Mouse (Mus musculus) small intestine, adult 2 months (tissue): ENCODE results near the gene Bhlhe40. TPM values are rescaled to one million over a fixed set of nuclear protein-coding genes. Genes with fewer than 3 reads are reported as not detected.

Source experiments
- H3K27ac ChIP-seq: fragments of 200-500 bp; 2 replicates; pipeline ENCODE4 v1.5.1; 2012; ENCODE audit warnings: low read depth, low read length, control low read depth, inconsistent platforms; ENCODE audit not compliant: insufficient read depth
- H3K27me3 ChIP-seq: fragments of 200-500 bp; 2 replicates; pipeline ENCODE4 v1.6.1; 2012; ENCODE audit warnings: mild to moderate bottlenecking, moderate library complexity, low read length, inconsistent platforms; ENCODE audit not compliant: control insufficient read depth, insufficient read depth
- H3K36me3 ChIP-seq: fragments of 200-500 bp; 2 replicates; pipeline ENCODE4 v1.6.1; 2012; ENCODE audit warnings: mild to moderate bottlenecking, low read length, control low read depth, inconsistent platforms; ENCODE audit not compliant: control insufficient read depth, insufficient read depth
- H3K4me1 ChIP-seq: fragments of 200-500 bp; 2 replicates; pipeline ENCODE4 v1.6.1; 2012; ENCODE audit warnings: low read length, inconsistent platforms, mixed read lengths; ENCODE audit not compliant: control insufficient read depth, insufficient read depth, insufficient read length
- H3K4me3 ChIP-seq: fragments of 200-500 bp; 2 replicates; pipeline ENCODE4 v1.5.1; 2012; ENCODE audit warnings: low read depth, mild to moderate bottlenecking, control low read depth, inconsistent platforms, low read length, moderate library complexity
- CTCF ChIP-seq: fragments of 200-500 bp; IDR thresholded peaks from 2 replicates; pipeline ENCODE4 v1.5.1; 2012; ENCODE audit warnings: low read depth, mild to moderate bottlenecking, control low read depth, inconsistent platforms, low read length, moderate library complexity, mixed read lengths; ENCODE audit not compliant: insufficient replicate concordance, insufficient read length; ENCODE audit errors: extremely low read depth
- POLR2A ChIP-seq: fragments of 200-500 bp; IDR thresholded peaks from 2 replicates; pipeline ENCODE4 v1.6.1; 2012; ENCODE audit warnings: low read depth, mild to moderate bottlenecking, control low read depth, inconsistent platforms, low read length, moderate library complexity
- WGBS: fragments of 180-500 bp; shearing (Covaris S2); methylation state at CpG from one replicate; pipeline ENCODE4 v1.1.7; 2018; 5-methylcytosine and 5-hydroxymethylcytosine counted together
- polyA plus RNA-seq: library from polyadenylated mRNA; depleted of rRNA; stranded (reverse); fragments of >200 nt; gene quantifications from 2 replicates; pipeline ENCODE4 v1.2.3, GENCODE M21; 2012

The Bhlhe40 gene
- polyA plus RNA-seq, 1 experiment = 22.2 TPM

DNA sequence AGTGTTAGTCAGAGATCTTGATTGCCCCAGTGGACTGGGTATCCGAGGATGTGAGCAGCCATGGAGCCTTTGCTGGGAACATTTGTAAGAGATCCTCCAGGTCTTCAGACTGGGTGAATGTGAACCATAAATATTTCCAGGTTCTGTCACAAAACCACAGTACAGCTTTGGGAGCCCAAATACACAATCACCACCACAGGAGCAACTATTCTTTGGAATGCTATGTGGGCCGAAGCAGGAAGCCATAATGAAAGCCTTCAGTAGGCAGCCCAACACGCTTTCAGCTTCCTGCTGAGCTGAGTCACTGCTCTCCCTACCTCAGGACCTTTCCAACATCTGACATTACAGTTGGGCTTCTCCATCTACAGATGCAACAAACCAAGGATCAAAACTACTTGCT is 32.6 kb downstream of the Bhlhe40 start:
- Histone ChIP-seq H3K4me3 (no peak overlapping the region), H3K27ac (no peak overlapping the region), H3K36me3 (no peaks in the 10 kb centered on the region), H3K4me1 (peaks cover 10% of the 10 kb centered on the region), H3K27me3 (no peaks in the 10 kb centered on the region)
- TF ChIP-seq CTCF (no peak), POLR2A (no peak)
- 77% methylated on average over 3 of the region's 3 CpGs for WGBS

DNA sequence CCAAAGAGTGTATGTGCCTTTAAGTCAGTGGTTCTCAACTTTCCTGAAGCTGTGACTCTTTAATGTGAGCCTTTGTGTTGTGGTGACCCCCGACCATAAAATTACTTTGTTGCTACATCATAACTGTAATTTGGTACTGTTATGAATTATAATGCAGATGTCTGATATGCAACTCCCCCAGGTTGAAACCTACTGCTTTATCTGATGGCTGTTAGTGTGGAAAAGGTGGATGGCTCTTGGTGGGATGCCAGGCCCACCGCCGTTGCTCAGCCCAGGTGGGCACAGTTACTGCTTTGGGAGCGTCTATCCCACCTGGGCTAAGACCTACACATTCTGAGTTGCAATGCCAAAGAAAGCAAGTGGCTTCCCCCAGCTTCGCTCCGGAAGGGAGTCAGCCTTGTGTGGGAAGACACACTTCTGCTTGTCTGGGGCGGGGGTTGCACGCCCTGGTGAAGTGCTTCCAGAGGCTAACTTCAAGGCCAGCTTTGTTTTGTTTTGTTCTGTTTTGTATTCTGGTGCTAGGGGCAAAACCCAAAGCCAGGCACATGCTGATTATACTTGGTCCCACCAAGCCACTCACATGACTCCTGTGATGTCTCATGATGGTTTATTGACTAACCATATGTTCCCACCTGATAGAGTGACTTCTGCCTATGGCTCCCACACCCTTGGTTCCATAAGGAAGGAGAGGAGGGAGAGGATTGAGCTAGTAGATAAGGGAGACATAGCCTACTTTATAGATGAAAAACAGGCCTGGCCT is 34.7 kb downstream of the Bhlhe40 start:
- Histone ChIP-seq H3K36me3 (no peaks in the 10 kb centered on the region), H3K4me1 (peaks cover 2% of the 10 kb centered on the region; the same call in 1 of the 2 replicates), H3K27ac (peak overlapping the region; percentile 69), H3K27me3 (no peaks in the 10 kb centered on the region), H3K4me3 (no peak overlapping the region)
- 84% methylated on average over 8 of the region's 8 CpGs for WGBS
- TF ChIP-seq POLR2A (no peak), CTCF (no peak)

DNA sequence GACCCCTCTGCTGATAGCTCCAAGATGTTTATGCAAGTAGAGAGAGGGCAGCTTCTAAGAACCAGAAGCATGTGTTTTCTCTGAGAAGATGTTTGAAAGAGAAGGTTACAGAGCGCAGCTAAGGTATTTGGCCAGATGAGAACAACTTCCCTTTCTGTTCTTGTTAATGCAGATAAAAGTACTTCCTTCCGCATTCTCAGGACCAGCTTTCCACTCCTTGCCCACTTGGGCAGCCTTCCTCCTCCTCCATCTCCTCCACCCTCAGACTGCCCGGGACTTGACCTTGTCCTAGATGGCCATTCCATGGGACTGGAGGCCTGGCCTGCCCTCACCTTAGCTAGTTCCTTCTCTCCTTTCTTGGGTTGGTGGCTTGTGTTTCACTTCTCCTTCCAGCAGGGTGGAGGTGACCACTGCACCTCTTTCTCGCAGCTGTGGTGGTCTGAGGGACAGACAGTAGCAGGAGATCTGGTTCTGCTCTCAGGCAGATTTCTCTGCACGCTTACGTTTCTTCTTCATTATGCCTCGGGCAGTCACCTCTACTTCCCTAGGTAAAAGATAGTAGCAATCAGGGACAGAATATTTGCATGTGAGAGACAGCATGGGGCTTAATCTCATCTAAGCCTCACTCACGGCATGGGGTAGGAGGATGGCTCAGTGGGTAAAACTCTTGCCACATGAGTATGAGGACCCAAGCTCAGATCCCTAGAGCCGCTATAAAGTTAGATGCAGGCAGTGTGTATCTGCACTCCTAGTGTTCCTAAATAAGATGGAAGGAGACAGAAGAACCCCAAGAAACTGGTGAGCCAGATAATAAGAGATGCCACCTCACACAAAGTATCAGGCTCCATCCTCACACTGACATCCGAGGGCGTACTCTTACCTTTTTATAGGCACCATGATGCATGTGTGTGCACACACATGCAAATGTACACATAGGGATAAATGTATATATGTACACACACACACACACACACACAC is 35.7 kb downstream of the Bhlhe40 start:
- H3K4me1 ChIP-seq = no peaks in the 10 kb centered on the region; the same call in 1 of the 2 replicates
- H3K27me3 ChIP-seq = no peaks in the 10 kb centered on the region
- WGBS = 88% methylated on average over 11 of the region's 11 CpGs
- H3K36me3 ChIP-seq = no peaks in the 10 kb centered on the region
- no peak overlapping the region for H3K4me3 ChIP-seq
- TF ChIP-seq CTCF (no peak), POLR2A (no peak)
- peak overlapping the region; percentile 69 for H3K27ac ChIP-seq

DNA sequence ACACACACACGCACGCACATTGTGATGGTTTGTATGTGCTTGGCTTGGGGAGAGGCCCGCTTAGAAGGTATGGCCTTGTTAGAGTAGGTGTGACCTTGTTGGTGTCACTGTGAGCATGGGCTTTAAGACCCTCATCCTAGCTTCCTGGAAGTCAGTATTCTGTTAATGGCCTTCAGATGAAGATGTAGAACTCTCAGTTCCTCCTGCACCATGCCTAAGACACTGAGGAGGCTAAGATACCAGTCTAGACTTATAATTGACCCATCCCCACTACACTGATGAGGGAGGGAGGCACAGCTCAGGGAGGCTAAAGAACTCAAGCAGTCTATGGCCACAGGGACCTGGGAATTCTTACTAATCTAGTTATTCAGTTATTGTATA is 36.4 kb downstream of the Bhlhe40 start:
- Histone ChIP-seq H3K27ac (no peak overlapping the region), H3K4me3 (no peak overlapping the region), H3K27me3 (no peaks in the 10 kb centered on the region), H3K36me3 (no peaks in the 10 kb centered on the region), H3K4me1 (no peaks in the 10 kb centered on the region; the same call in 1 of the 2 replicates)
- TF ChIP-seq CTCF = no peak
- no peak for TF ChIP-seq POLR2A
- WGBS = 96% methylated on average over 3 of the region's 3 CpGs

DNA sequence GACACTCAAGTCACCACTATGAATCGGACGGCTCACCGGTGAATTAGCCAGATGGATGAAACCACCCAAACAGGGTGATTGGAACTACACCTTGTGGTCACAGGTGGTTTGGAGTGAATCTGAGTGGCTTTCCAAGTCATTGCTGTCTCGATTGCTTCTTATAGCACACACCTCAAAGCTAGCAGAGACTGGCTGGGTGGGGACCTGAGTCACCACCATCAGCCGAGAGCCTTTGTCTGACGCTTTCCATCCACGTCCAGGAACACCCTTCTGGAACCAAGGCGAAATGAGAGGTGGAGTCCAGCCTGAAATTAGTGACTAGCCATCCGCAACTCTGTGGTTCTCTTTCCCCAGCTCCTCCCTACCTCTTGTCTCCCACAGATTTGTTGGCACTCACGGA is 36.9 kb downstream of the Bhlhe40 start:
- no peaks in the 10 kb centered on the region; the same call in 1 of the 2 replicates for H3K4me1 ChIP-seq
- H3K4me3 ChIP-seq = no peak overlapping the region
- 95% methylated on average over 10 of the region's 10 CpGs for WGBS
- H3K27ac ChIP-seq = no peak overlapping the region
- TF ChIP-seq POLR2A (no peak), CTCF (no peak)
- H3K27me3 ChIP-seq = no peaks in the 10 kb centered on the region
- H3K36me3 ChIP-seq = no peaks in the 10 kb centered on the region

DNA sequence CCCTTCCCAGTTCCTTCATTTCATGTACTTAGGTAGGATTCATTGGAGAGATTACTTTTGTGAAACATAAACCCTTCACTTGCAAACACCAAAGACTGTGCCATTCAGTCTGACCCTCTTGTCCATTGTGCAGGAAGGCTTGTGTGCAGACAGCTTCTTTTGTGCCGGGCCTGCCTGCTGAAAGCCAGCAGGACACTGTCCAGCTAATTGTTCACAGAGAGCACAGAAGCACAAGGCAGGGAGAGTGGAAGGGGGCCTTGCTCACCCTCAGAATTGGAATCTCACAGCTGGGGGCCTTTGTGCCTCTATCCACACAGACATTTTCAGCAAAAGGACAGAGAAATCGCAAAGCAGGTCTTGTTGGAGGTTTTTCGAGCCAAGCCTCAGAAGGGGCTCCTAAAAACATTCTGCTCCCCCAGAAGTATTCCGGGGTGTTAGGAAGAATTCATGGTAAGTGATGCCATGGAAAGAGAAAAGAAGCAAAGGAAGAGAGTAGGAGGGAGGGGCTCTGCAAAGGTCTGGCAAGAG is 38.0 kb downstream of the Bhlhe40 start:
- peaks cover 5% of the 10 kb centered on the region; the same call in 1 of the 2 replicates for H3K4me1 ChIP-seq
- 93% methylated on average over 4 of the region's 4 CpGs for WGBS
- no peak overlapping the region for H3K27ac ChIP-seq

More for the DNA sequence above, 38.0 kb downstream of the Bhlhe40 start:
- Histone ChIP-seq H3K27me3 (no peaks in the 10 kb centered on the region), H3K36me3 (no peaks in the 10 kb centered on the region), H3K4me3 (no peak overlapping the region)
- TF ChIP-seq POLR2A (no peak), CTCF (no peak)
